Mouse (Mus musculus): ENCODE data around the gene Slc17a5.

DNA sequence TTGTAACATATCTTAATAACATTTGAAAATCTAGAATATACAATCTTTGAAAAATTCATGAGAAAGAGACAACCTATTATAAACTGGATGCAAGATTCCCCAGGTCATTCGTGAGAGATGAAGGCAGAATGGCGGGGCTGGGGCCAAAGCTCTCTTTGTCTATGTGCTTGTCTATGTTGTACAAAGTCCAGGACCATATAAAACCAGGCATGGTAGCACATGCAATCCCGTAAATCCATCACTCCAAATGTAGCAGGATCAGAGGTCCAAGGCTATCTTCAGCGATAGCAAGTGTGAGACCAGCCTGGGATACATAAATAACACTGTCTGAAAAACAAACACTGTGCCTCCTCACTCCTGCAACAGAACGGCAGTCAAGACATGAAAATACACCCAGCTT, 12.1 kb upstream of the Slc17a5 start:
- TF ChIP-seq CTCF (IDR thresholded peaks at IDR 0.05; ENCODE audit: extremely low read depth, insufficient read length, insufficient replicate concordance, low read depth, low read length), result no peak
- no peak for TF ChIP-seq POLR2A (IDR thresholded peaks at IDR 0.05; ENCODE audit: low read depth, low read length)

Data from small intestine, adult 2 months (tissue).